Mouse (Mus musculus) cortical plate, adult 2 months (tissue): ENCODE measurements around the gene Pdp2.
A peak's percentile ranks its signal among the peaks of the same experiment; 100 is the strongest.

Source experiments
- CTCF ChIP-seq: fragments of 200-500 bp; IDR thresholded peaks from 2 replicates; pipeline ENCODE4 v1.5.1; 2011; ENCODE audit warnings: mild to moderate bottlenecking, control low read depth, low read length; ENCODE audit not compliant: insufficient read depth; ENCODE audit errors: extremely low read depth
- POLR2A ChIP-seq: fragments of 200-500 bp; IDR thresholded peaks from 2 replicates; pipeline ENCODE4 v1.6.1; 2011; ENCODE audit warnings: mild to moderate bottlenecking, low read length, control low read depth; ENCODE audit not compliant: insufficient read depth; ENCODE audit errors: extremely low read depth

- TF ChIP-seq CTCF (peak; percentile 62), POLR2A (0 out of 2 replicates have a peak, but pooled peaks have one; percentile 17)
Observed at GRCm38 (mm10) chr8:104570436-104571343, 20.6 kb upstream of the Pdp2 start.
